Mouse (Mus musculus): ENCODE data around the gene Etv6.
"Not testable (repeated sequence)": the region's sequence is repeated elsewhere in the genome, so short reads cannot be mapped to it uniquely, and the experiment has no call there.

Etv6 gene

GRCm38 (mm10) chr6:134035490-134036405, at the start of gene Etv6:
Gene Etv6 (plus strand): TSS chr6:134035700.
- DNase-seq (ENCODE audit: extremely low read depth, insufficient read length, low spot score), result peak; percentile 94

- DNase-seq (ENCODE audit: extremely low read depth, insufficient read length, low spot score), result no peak
Measured at GRCm38 (mm10) chr6:133986161-133986560, 49.3 kb upstream of the Etv6 start.

GRCm38 (mm10) chr6:133987068-133987591, 48.4 kb upstream of the Etv6 start:
- no peak for DNase-seq (ENCODE audit: extremely low read depth, insufficient read length, low spot score)

GRCm38 (mm10) chr6:133988011-133988410, 47.5 kb upstream of the Etv6 start:
- DNase-seq (ENCODE audit: extremely low read depth, insufficient read length, low spot score), result no peak

- no peak for DNase-seq (ENCODE audit: extremely low read depth, insufficient read length, low spot score)
Measured at GRCm38 (mm10) chr6:133997461-133997860, 38.0 kb upstream of the Etv6 start.

GRCm38 (mm10) chr6:133997935-133998334, 37.6 kb upstream of the Etv6 start:
- no peak for DNase-seq (ENCODE audit: extremely low read depth, insufficient read length, low spot score)

GRCm38 (mm10) chr6:134014488-134015110, 20.9 kb upstream of the Etv6 start:
- not testable (repeated sequence) for DNase-seq (ENCODE audit: extremely low read depth, insufficient read length, low spot score)

- no peak for DNase-seq (ENCODE audit: extremely low read depth, insufficient read length, low spot score)
Measured at GRCm38 (mm10) chr6:134018807-134019206, 16.7 kb upstream of the Etv6 start.

- no peak for DNase-seq (ENCODE audit: extremely low read depth, insufficient read length, low spot score)
Measured at GRCm38 (mm10) chr6:134020821-134021220, 14.7 kb upstream of the Etv6 start.

GRCm38 (mm10) chr6:134026264-134026663, 9.2 kb upstream of the Etv6 start:
- no peak for DNase-seq (ENCODE audit: extremely low read depth, insufficient read length, low spot score)

GRCm38 (mm10) chr6:134027022-134027421, 8.5 kb upstream of the Etv6 start:
- no peak for DNase-seq (ENCODE audit: extremely low read depth, insufficient read length, low spot score)

GRCm38 (mm10) chr6:134032451-134032850, 3.0 kb upstream of the Etv6 start:
- no peak for DNase-seq (ENCODE audit: extremely low read depth, insufficient read length, low spot score)

GRCm38 (mm10) chr6:134034436-134034835, 1.1 kb upstream of the Etv6 start:
- DNase-seq (ENCODE audit: extremely low read depth, insufficient read length, low spot score), result no peak

- DNase-seq (ENCODE audit: extremely low read depth, insufficient read length, low spot score), result peak; percentile 95
Measured at GRCm38 (mm10) chr6:134034904-134035489, 503 bp upstream of the Etv6 start.

GRCm38 (mm10) chr6:134036491-134036911, 1.0 kb downstream of the Etv6 start:
- DNase-seq (ENCODE audit: extremely low read depth, insufficient read length, low spot score), result no peak

- DNase-seq (ENCODE audit: extremely low read depth, insufficient read length, low spot score), result no peak
Measured at GRCm38 (mm10) chr6:134036951-134037431, 1.5 kb downstream of the Etv6 start.

GRCm38 (mm10) chr6:134037960-134038359, 2.5 kb downstream of the Etv6 start:
- no peak for DNase-seq (ENCODE audit: extremely low read depth, insufficient read length, low spot score)

GRCm38 (mm10) chr6:134038881-134039280, 3.4 kb downstream of the Etv6 start:
- DNase-seq (ENCODE audit: extremely low read depth, insufficient read length, low spot score), result no peak

- DNase-seq (ENCODE audit: extremely low read depth, insufficient read length, low spot score), result no peak
Measured at GRCm38 (mm10) chr6:134039351-134039750, 3.9 kb downstream of the Etv6 start.

- no peak for DNase-seq (ENCODE audit: extremely low read depth, insufficient read length, low spot score)
Measured at GRCm38 (mm10) chr6:134040312-134040711, 4.8 kb downstream of the Etv6 start.

- no peak for DNase-seq (ENCODE audit: extremely low read depth, insufficient read length, low spot score)
Measured at GRCm38 (mm10) chr6:134041286-134041685, 5.8 kb downstream of the Etv6 start.
